Mouse (Mus musculus): Measurements from ENCODE around the gene Xpo6.

- TF ChIP-seq EP300 (IDR thresholded peaks at IDR 0.05) (no peak), CTCF (IDR thresholded peaks at IDR 0.05) (no peak)
These were observed 20.3 kb upstream of the Xpo6 start for GRCm38 (mm10) chr7:126220611-126221010.

Measured in lung, postnatal 0 days (tissue).